Mouse (Mus musculus) lung, postnatal 0 days (tissue): ENCODE results near the gene Sept11. TPM values are rescaled to one million over a fixed set of nuclear protein-coding genes. Genes with fewer than 3 reads are reported as not detected.
A peak's percentile ranks its signal among the peaks of the same experiment; 100 is the strongest.

Experiments
- ATAC-seq: fragments of 200-750 bp; cut with Nextera tagmentation; 2 replicates; pipeline ENCODE4 v1.8.0; 2017; ENCODE audit warnings: moderate library complexity
- DNase-seq: peaks from one replicate; pipeline ENCODE4 v3.0.0-alpha.2; 2016; ENCODE audit warnings: low spot score
- H3K27ac ChIP-seq: fragments of 300-500 bp; sonication (generic); 2 replicates; pipeline ENCODE4 v1.5.1; 2014; ENCODE audit warnings: antibody characterized with exemption, mild to moderate bottlenecking, low read length, mixed read lengths
- H3K27me3 ChIP-seq: fragments of 300-500 bp; sonication (generic); replicated peaks from 2 replicates; pipeline ENCODE4 v1.6.1; 2014; ENCODE audit warnings: low read length, mixed read lengths; ENCODE audit not compliant: insufficient read depth
- H3K36me3 ChIP-seq: fragments of 300-500 bp; sonication (generic); 2 replicates; pipeline ENCODE4 v1.6.1; 2014; ENCODE audit warnings: low read length, mixed read lengths; ENCODE audit not compliant: insufficient read depth
- H3K4me1 ChIP-seq: fragments of 300-500 bp; sonication (generic); 2 replicates; pipeline ENCODE4 v1.6.1; 2014; ENCODE audit warnings: antibody characterized with exemption, low read depth, low read length, mixed read lengths; ENCODE audit not compliant: insufficient read depth
- H3K4me2 ChIP-seq: fragments of 300-500 bp; sonication (generic); replicated peaks from 2 replicates; pipeline ENCODE4 v1.6.1; 2014; ENCODE audit warnings: low read depth, mild to moderate bottlenecking, low read length, moderate library complexity, mixed read lengths
- H3K4me3 ChIP-seq: fragments of 300-500 bp; sonication (generic); 2 replicates; pipeline ENCODE4 v1.5.1; 2014; ENCODE audit warnings: low read depth, low read length
- H3K9ac ChIP-seq: fragments of 300-500 bp; sonication (generic); replicated peaks from 2 replicates; pipeline ENCODE4 v1.6.1; 2014; ENCODE audit warnings: low read depth, mild to moderate bottlenecking
- H3K9me3 ChIP-seq: fragments of 300-500 bp; sonication (generic); 2 replicates; pipeline ENCODE4 v1.6.1; 2016; ENCODE audit warnings: low read length, mixed read lengths
- CTCF ChIP-seq: IDR thresholded peaks from 2 replicates; pipeline ENCODE4 v1.5.1; 2016; ENCODE audit warnings: antibody characterized with exemption, mild to moderate bottlenecking
- EP300 ChIP-seq: IDR thresholded peaks from 2 replicates; pipeline ENCODE4 v1.6.1; 2016; ENCODE audit warnings: antibody characterized with exemption, mild to moderate bottlenecking, control low read depth
- WGBS: fragments of 180-500 bp; shearing (Covaris S2); extraction: QIAGEN DNeasy Blood & Tissue Kit; methylation state at CpG from one replicate; pipeline ENCODE4 v1.1.7; 2014; 5-methylcytosine and 5-hydroxymethylcytosine counted together
- polyA plus RNA-seq: library from polyadenylated mRNA; unstranded; fragments of >200 nt; fragmentation: Nextera tagmentation; extraction: Ambion mirVana; gene quantifications from 2 replicates; pipeline ENCODE4 v1.2.1, GENCODE M21; 2015

Gene Sept11
- polyA plus RNA-seq, 1 experiment from 2014 or later = 49.1 TPM

- H3K27me3 ChIP-seq = peaks cover 13% of the 10 kb centered on the region; the same call in 1 of the 2 replicates
These were observed 44.6 kb upstream of the Sept11 start for GRCm38 (mm10) chr5:93048481-93049240.

GRCm38 (mm10) chr5:93049971-93050370 is 43.3 kb upstream of the Sept11 start:
- TF ChIP-seq CTCF (no peak), EP300 (no peak)
- no peaks in the 10 kb centered on the region for H3K9me3 ChIP-seq
- H3K9ac ChIP-seq = no peak overlapping the region
- no peak for ATAC-seq
- H3K4me2 ChIP-seq = no peak overlapping the region
- H3K27me3 ChIP-seq = 0 out of 2 replicates have a peak, but pooled peaks cover under 1% of the 10 kb centered on the region
- H3K27ac ChIP-seq = no peak overlapping the region
- no peak for DNase-seq
- H3K4me1 ChIP-seq = no peaks in the 10 kb centered on the region
- no peak overlapping the region for H3K4me3 ChIP-seq
- H3K36me3 ChIP-seq = no peaks in the 10 kb centered on the region
- 55% methylated on average over 1 of the region's 1 CpGs for WGBS

More at GRCm38 (mm10) chr5:93048481-93049240, 44.6 kb upstream of the Sept11 start:
- no peaks in the 10 kb centered on the region for H3K4me1 ChIP-seq
- H3K36me3 ChIP-seq = no peaks in the 10 kb centered on the region
- H3K27ac ChIP-seq = no peak overlapping the region
- ATAC-seq (no peak), DNase-seq (no peak)
- H3K4me2 ChIP-seq = no peak overlapping the region
- no peaks in the 10 kb centered on the region for H3K9me3 ChIP-seq
- no peak overlapping the region for H3K9ac ChIP-seq
- WGBS = 60% methylated on average over 13 of the region's 13 CpGs
- H3K4me3 ChIP-seq = no peak overlapping the region
- TF ChIP-seq EP300 (no peak), CTCF (no peak)

- Histone ChIP-seq H3K9me3 (no peaks in the 10 kb centered on the region), H3K4me3 (no peak overlapping the region), H3K4me2 (no peak overlapping the region), H3K27me3 (no peaks in the 10 kb centered on the region), H3K9ac (no peak overlapping the region), H3K36me3 (no peaks in the 10 kb centered on the region), H3K27ac (no peak overlapping the region), H3K4me1 (no peaks in the 10 kb centered on the region)
- ATAC-seq = no peak
- TF ChIP-seq CTCF = peak; percentile 29; the same call in 1 of the 2 replicates
- TF ChIP-seq EP300 = no peak
- DNase-seq = no peak
- 56% methylated on average over 5 of the region's 5 CpGs for WGBS
These were observed 42.2 kb upstream of the Sept11 start for GRCm38 (mm10) chr5:93051041-93051440.

GRCm38 (mm10) chr5:93051951-93052350 is 41.3 kb upstream of the Sept11 start:
- no peak overlapping the region for H3K4me2 ChIP-seq
- no peaks in the 10 kb centered on the region for H3K4me1 ChIP-seq
- ATAC-seq (no peak), DNase-seq (no peak)
- TF ChIP-seq EP300 = no peak
- no peak for TF ChIP-seq CTCF
- H3K27ac ChIP-seq = no peak overlapping the region
- 62% methylated on average over 9 of the region's 9 CpGs for WGBS
- H3K9ac ChIP-seq = no peak overlapping the region
- H3K9me3 ChIP-seq = no peaks in the 10 kb centered on the region
- H3K4me3 ChIP-seq = no peak overlapping the region
- no peaks in the 10 kb centered on the region for H3K27me3 ChIP-seq
- H3K36me3 ChIP-seq = no peaks in the 10 kb centered on the region

GRCm38 (mm10) chr5:93053606-93054397 is 39.4 kb upstream of the Sept11 start:
- TF ChIP-seq EP300 (no peak), CTCF (no peak; the same call in 1 of the 2 replicates)
- Histone ChIP-seq H3K9me3 (no peaks in the 10 kb centered on the region), H3K4me1 (no peaks in the 10 kb centered on the region), H3K4me2 (no peak overlapping the region), H3K27me3 (no peaks in the 10 kb centered on the region), H3K27ac (no peak overlapping the region), H3K9ac (no peak overlapping the region), H3K4me3 (no peak overlapping the region), H3K36me3 (no peaks in the 10 kb centered on the region)
- DNase-seq = no peak
- no peak for ATAC-seq
- WGBS = 43% methylated on average over 8 of the region's 8 CpGs

GRCm38 (mm10) chr5:93060865-93061264 is 32.4 kb upstream of the Sept11 start:
- TF ChIP-seq EP300 (no peak), CTCF (no peak)
- no peak for ATAC-seq

More at GRCm38 (mm10) chr5:93060865-93061264, 32.4 kb upstream of the Sept11 start:
- DNase-seq = no peak
- 69% methylated on average over 4 of the region's 4 CpGs for WGBS
- Histone ChIP-seq H3K9me3 (no peaks in the 10 kb centered on the region), H3K27ac (no peak overlapping the region), H3K27me3 (no peaks in the 10 kb centered on the region), H3K4me1 (no peaks in the 10 kb centered on the region), H3K36me3 (no peaks in the 10 kb centered on the region), H3K9ac (no peak overlapping the region), H3K4me2 (no peak overlapping the region), H3K4me3 (no peak overlapping the region)
